Mouse (Mus musculus) stomach, postnatal 0 days (tissue): Measurements from ENCODE around the gene Cd209b. TPM values are rescaled to one million over a fixed set of nuclear protein-coding genes. Genes with fewer than 3 reads are reported as not detected.
A peak's percentile ranks its signal among the peaks of the same experiment; 100 is the strongest.

ENCODE experiments used
- ATAC-seq: fragments of 200-750 bp; cut with Nextera tagmentation; 2 replicates; pipeline ENCODE4 v1.8.0; 2017; ENCODE audit not compliant: low FRiP score, low TSS enrichment
- DNase-seq: peaks from one replicate; pipeline ENCODE4 v3.0.0-alpha.2; 2016; ENCODE audit warnings: low spot score
- H3K27ac ChIP-seq: fragments of 300-500 bp; sonication (generic); replicated peaks from 2 replicates; pipeline ENCODE4 v1.5.1; 2014; ENCODE audit warnings: mild to moderate bottlenecking, control low read depth
- H3K27me3 ChIP-seq: fragments of 300-500 bp; sonication (generic); 2 replicates; pipeline ENCODE4 v1.6.1; 2014; ENCODE audit warnings: low read length; ENCODE audit not compliant: control insufficient read depth, insufficient read depth
- H3K36me3 ChIP-seq: fragments of 300-500 bp; sonication (generic); 2 replicates; pipeline ENCODE4 v1.6.1; 2014; ENCODE audit warnings: low read length, mixed read lengths; ENCODE audit not compliant: control insufficient read depth, insufficient read depth
- H3K4me1 ChIP-seq: fragments of 300-500 bp; sonication (generic); replicated peaks from 2 replicates; pipeline ENCODE4 v1.6.1; 2014; ENCODE audit warnings: antibody characterized with exemption; ENCODE audit not compliant: control insufficient read depth, insufficient read depth
- H3K4me2 ChIP-seq: fragments of 300-500 bp; sonication (generic); replicated peaks from 2 replicates; pipeline ENCODE4 v1.6.1; 2014; ENCODE audit warnings: low read depth, mild to moderate bottlenecking, control low read depth, moderate library complexity
- H3K4me3 ChIP-seq: fragments of 300-500 bp; sonication (generic); 2 replicates; pipeline ENCODE4 v1.5.1; 2014; ENCODE audit warnings: low read depth, low read length, control low read depth
- H3K9ac ChIP-seq: fragments of 300-500 bp; sonication (generic); 2 replicates; pipeline ENCODE4 v1.6.1; 2014; ENCODE audit warnings: mild to moderate bottlenecking, low read length, control low read depth, mixed read lengths
- H3K9me3 ChIP-seq: fragments of 300-500 bp; sonication (generic); 2 replicates; pipeline ENCODE4 v1.6.1; 2016; ENCODE audit warnings: low read length; ENCODE audit not compliant: control insufficient read depth
- CTCF ChIP-seq: IDR thresholded peaks from 2 replicates; pipeline ENCODE4 v1.5.1; 2016; ENCODE audit warnings: antibody characterized with exemption, low read depth, mild to moderate bottlenecking, moderate library complexity
- EP300 ChIP-seq: optimal IDR thresholded peaks from 2 replicates; pipeline ENCODE3; 2016; ENCODE audit warnings: antibody characterized with exemption
- WGBS: fragments of 180-500 bp; shearing (Covaris S2); extraction: QIAGEN DNeasy Blood & Tissue Kit; methylation state at CpG from one replicate; pipeline ENCODE4 v1.1.7; 2014; 5-methylcytosine and 5-hydroxymethylcytosine counted together
- polyA plus RNA-seq: library from polyadenylated mRNA; unstranded; fragments of >200 nt; fragmentation: Nextera tagmentation; extraction: Ambion mirVana; gene quantifications from 2 replicates; pipeline ENCODE4 v1.2.1, GENCODE M21; 2015

Gene Cd209b
- polyA plus RNA-seq, result 0.10 TPM in 1 of 2 replicates, not detected in the other

DNA sequence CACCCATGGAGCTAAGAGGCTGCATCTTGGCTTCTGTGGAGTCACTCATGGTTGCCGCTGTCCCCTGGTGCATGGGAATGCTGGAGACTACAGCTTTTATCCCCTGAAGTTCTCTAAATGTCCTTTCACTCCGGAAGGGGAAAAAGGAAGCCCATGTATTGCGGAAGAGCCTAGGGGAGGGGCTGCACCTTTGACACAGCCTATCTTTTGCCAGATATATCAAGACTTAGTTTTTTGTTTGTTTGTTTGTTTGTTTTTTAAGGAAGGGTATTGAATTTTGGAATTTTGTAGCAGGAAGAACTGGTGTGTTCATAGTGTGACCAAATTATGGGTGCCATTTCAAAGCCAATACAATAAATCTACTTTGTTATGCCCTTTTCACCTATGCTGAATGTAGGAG is at the start of gene Cd209b:
Gene Cd209b (minus strand): TSS at position 101 of the 400 bp plus-strand sequence.
- Histone ChIP-seq H3K27me3 (no peaks in the 10 kb centered on the region), H3K4me1 (no peaks in the 10 kb centered on the region), H3K4me3 (no peak within 1 kb of the TSS), H3K27ac (no peak within 1 kb of the TSS), H3K36me3 (no peaks in the 10 kb centered on the region), H3K4me2 (no peak within 1 kb of the TSS), H3K9me3 (no peaks in the 10 kb centered on the region), H3K9ac (no peak within 1 kb of the TSS)
- 85% methylated on average over 3 of the region's 3 CpGs for WGBS
- ATAC-seq, result no peak
- no peak for TF ChIP-seq CTCF
- no peak for TF ChIP-seq EP300
- no peak for DNase-seq

DNA sequence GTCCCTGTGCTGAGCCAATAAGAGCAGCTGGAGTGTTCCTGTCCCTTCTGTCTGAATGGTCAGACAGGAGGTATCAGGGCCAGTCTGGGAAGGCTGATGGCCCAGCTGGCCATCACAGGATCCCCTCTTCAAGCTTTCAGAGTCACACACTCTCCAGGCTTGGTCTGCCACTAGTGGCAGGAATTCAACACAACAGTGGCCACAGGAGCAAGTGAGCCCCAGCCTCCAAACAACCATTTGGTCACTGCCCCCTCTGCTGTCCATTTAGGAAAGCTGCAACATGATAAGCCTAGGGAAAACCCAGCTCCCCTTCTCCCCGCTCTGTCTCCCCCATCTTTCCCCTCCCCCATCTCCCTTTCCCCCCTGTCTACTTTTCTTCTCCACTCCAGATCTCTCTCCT is 29.4 kb upstream of the Cd209b start:
- Histone ChIP-seq H3K4me3 (no peak overlapping the region), H3K27me3 (no peaks in the 10 kb centered on the region), H3K4me1 (no peaks in the 10 kb centered on the region), H3K36me3 (no peaks in the 10 kb centered on the region), H3K9ac (no peak overlapping the region), H3K4me2 (no peak overlapping the region), H3K27ac (no peak overlapping the region), H3K9me3 (no peaks in the 10 kb centered on the region)
- DNase-seq (no peak), ATAC-seq (no peak)
- WGBS, result 89% methylated on average over 1 of the region's 1 CpGs
- TF ChIP-seq CTCF (peak; percentile 57), EP300 (no peak)

DNA sequence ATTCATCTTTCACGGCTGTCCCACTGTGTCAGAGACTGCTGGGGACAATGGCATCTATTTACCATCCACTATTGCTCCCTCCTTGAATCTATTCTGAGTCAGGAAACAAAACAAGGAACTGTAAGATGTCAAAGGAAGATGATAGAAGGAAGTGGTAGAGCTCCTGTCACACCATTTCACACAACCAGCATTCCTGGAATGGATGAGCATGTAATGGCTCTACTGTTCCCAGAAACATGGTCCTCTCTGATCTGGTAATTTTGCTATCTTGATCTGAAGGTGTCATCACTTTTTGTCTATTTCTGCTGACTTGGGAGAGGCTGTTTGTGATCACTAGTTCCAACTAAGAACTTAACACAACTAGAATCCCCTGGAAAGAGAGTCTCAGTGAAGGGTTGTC is 28.0 kb upstream of the Cd209b start, which contains the start of gene Cd209c:
Gene Cd209c (minus strand): TSS at position 101 of the 400 bp plus-strand sequence.
- TF ChIP-seq EP300 (no peak), CTCF (no peak)
- ATAC-seq (no peak), DNase-seq (no peak)
- Histone ChIP-seq H3K4me1 (no peaks in the 10 kb centered on the region), H3K4me2 (no peak within 1 kb of the TSS), H3K9me3 (no peaks in the 10 kb centered on the region), H3K27me3 (no peaks in the 10 kb centered on the region), H3K9ac (no peak within 1 kb of the TSS), H3K36me3 (no peaks in the 10 kb centered on the region), H3K27ac (no peak within 1 kb of the TSS), H3K4me3 (no peak within 1 kb of the TSS)
- WGBS, result 80% methylated on average over 1 of the region's 1 CpGs

DNA sequence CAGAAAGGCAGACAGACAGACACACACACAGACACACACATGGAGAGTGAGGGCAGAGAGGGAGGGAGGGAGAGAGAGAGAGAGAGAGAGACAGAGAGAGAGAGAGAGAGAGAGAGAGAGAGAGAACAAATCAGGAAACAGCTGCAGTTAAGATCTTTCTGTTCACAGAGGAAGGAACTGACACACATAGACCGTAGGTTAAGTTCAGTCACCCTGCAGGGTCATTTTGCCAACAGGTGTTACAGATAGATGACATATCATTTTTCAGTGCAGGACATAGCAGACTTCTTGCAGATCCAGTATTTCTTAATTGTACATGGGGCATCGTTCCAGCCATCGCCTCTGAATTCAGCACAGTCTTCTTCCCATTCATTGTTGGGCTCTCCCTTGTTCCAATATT is 13.4 kb upstream of the Cd209b start:
- TF ChIP-seq EP300, result no peak
- no peak for TF ChIP-seq CTCF
- WGBS, result 93% methylated on average over 3 of the region's 3 CpGs
- H3K9me3 ChIP-seq, result no peaks in the 10 kb centered on the region
- H3K9ac ChIP-seq, result no peak overlapping the region
- ATAC-seq (no peak), DNase-seq (no peak)
- H3K4me3 ChIP-seq, result no peak overlapping the region
- H3K4me2 ChIP-seq, result no peak overlapping the region
- no peak overlapping the region for H3K27ac ChIP-seq
- H3K27me3 ChIP-seq, result no peaks in the 10 kb centered on the region
- no peaks in the 10 kb centered on the region for H3K36me3 ChIP-seq
- no peaks in the 10 kb centered on the region for H3K4me1 ChIP-seq

DNA sequence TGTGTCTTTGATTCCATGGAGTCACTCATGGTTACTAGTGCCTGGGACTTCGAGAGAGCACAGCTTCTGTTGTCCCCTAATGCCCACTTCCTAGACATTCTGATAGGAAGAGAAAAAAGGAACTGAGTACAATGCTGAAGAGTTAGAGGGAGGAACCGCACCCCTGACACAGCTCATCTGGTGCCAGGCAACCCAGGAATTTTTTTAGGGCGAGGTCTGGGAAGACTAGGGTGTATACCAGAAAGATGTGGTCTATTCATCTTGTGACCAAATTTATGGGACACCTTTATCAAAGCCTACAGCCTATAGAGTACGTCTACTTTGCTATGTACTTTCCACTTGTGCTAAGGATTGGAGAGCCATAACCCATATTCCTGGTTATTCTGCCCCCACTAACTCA is 48.2 kb downstream of the Cd209b start, which contains the start of gene Cd209d:
Gene Cd209d (minus strand): TSS at position 101 of the 400 bp plus-strand sequence.
- H3K4me1 ChIP-seq, result no peaks in the 10 kb centered on the region
- TF ChIP-seq CTCF (no peak), EP300 (no peak)
- ATAC-seq, result no peak

DNA sequence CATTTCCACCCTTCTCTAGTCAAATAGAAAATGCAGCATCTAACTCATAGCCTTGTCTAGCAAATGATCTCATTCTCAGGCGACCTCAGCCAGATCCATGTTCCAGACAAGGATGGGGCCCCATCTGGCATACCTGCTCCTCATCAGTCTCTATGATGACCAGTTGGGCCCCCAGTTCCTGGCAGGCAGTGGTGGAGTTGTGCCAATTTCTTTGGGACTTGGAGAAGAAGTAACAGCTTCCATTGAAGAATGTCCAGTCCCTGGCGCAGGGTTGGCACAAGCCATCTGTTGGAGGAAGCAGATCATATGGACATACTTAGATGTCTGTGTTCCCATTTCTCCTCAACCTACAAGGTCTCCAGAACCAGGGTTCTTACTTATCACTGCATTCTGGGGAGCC is 50.5 kb downstream of the Cd209b start:
- Histone ChIP-seq H3K9ac (no peak overlapping the region), H3K4me3 (no peak overlapping the region), H3K27ac (no peak overlapping the region), H3K27me3 (no peaks in the 10 kb centered on the region), H3K9me3 (no peaks in the 10 kb centered on the region), H3K36me3 (no peaks in the 10 kb centered on the region), H3K4me2 (no peak overlapping the region), H3K4me1 (no peaks in the 10 kb centered on the region)
- TF ChIP-seq EP300, result no peak
- TF ChIP-seq CTCF, result no peak
- DNase-seq, result no peak
- no peak for ATAC-seq
- WGBS, result 74% methylated on average over 2 of the region's 2 CpGs

More for the DNA sequence above, 48.2 kb downstream of the Cd209b start, which contains the start of gene Cd209d:
- DNase-seq, result no peak
- WGBS, result 68% methylated on average over 4 of the region's 4 CpGs
- Histone ChIP-seq H3K27ac (no peak within 1 kb of the TSS), H3K9ac (no peak within 1 kb of the TSS), H3K27me3 (no peaks in the 10 kb centered on the region), H3K36me3 (no peaks in the 10 kb centered on the region), H3K4me3 (no peak within 1 kb of the TSS), H3K4me2 (no peak within 1 kb of the TSS), H3K9me3 (no peaks in the 10 kb centered on the region)

Other genes with a start within 250 kb of the Cd209b start
- gene Fcer2a, start 232.7 kb downstream of the Cd209b start, polyA plus RNA-seq, result 0.44 and 0.47 TPM in 2 replicates
- 0.10 and 0.21 TPM in 2 replicates for gene Clec4g, start 206.2 kb downstream of the Cd209b start, polyA plus RNA-seq
- gene Cd209a, start 177.9 kb downstream of the Cd209b start, polyA plus RNA-seq, result 0.11 and 0.16 TPM in 2 replicates
- gene Cd209e, start 72.5 kb downstream of the Cd209b start, polyA plus RNA-seq, result not detected in 2 replicates
- not detected in 2 replicates for gene Cd209d, start 48.3 kb downstream of the Cd209b start, polyA plus RNA-seq
- gene Cd209c, start 27.9 kb upstream of the Cd209b start, polyA plus RNA-seq, result 0.06 and 0.21 TPM in 2 replicates
- gene Cd209f, start 179.0 kb upstream of the Cd209b start, polyA plus RNA-seq, result 0.45 and 0.50 TPM in 2 replicates
- gene Cd209g, start 207.3 kb upstream of the Cd209b start, polyA plus RNA-seq, result 0.12 TPM in 1 of 2 replicates, not detected in the other
- 10.6 and 11.0 TPM in 2 replicates for gene Evi5l, start 239.7 kb upstream of the Cd209b start, polyA plus RNA-seq